Mouse (Mus musculus) ES-E14 (cell line): Measurements from ENCODE around the gene Mydgf.

Source experiments
- CHD2 ChIP-seq: IDR thresholded peaks from 2 replicates; pipeline ENCODE4 v1.6.1; 2014; ENCODE audit warnings: mild to moderate bottlenecking, low read depth, low read length, inconsistent platforms
- HCFC1 ChIP-seq: IDR thresholded peaks from 2 replicates; pipeline ENCODE4 v1.6.1; 2012; ENCODE audit warnings: low read length, inconsistent platforms, borderline replicate concordance; ENCODE audit not compliant: insufficient read depth
- MAFK ChIP-seq: IDR thresholded peaks from 2 replicates; pipeline ENCODE4 v1.6.1; 2014; ENCODE audit warnings: mild to moderate bottlenecking, low read depth, low read length, inconsistent platforms; ENCODE audit not compliant: insufficient read depth
- ZC3H11A ChIP-seq: IDR thresholded peaks from 2 replicates; pipeline ENCODE4 v1.6.1; 2012; ENCODE audit warnings: low read depth, mild to moderate bottlenecking, inconsistent platforms, low read length, borderline replicate concordance

DNA sequence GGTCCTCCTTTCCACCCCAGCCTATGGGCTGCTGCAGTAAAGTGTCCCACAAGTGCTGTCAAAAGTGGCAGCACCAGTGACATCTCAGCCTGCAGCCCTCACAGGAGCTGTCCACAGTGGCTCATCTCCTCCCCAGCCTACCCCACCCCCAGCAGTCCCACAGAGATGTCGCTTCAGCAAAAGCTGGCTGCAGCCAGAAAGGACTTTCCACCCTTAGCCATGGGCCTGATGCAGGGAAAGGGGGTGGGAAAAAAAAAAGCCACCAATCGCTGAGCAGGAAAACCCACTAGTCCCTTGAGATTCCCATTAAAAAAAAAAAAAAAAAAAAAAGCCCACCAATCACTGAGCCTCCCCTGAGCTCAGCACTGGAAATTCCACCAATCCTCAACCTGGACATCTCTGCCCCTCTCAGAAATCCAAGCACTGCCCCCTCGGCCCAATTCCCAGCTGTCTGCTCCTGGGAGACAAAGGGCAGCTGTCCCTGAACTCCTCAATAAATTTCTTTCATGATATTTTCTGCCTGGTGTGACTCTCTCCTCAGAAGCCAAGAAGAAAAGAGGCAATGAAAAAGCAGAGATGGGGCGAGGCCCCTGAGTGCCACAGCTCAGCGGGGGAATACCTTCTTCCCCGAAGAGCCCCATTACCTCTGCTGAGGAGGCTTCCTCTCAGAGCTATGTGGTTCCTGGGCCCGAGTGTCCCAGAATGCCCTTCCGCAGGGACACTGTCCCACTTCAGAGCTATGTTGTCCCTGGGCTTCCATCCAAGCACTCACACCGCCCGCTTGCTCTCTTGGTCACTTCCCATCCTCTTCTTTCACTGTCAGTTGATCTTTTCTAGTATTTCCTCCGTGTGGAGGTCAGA is 1.8 kb upstream of the Mydgf start:
- TF ChIP-seq ZC3H11A, result no peak
- no peak for TF ChIP-seq MAFK
- TF ChIP-seq CHD2, result no peak
- no peak for TF ChIP-seq HCFC1
